Mouse (Mus musculus) embryonic fibroblast, embryonic 13.5 days (primary cell): Measurements from ENCODE around the gene Rad21l.

Experiments used
- CTCF ChIP-seq: IDR thresholded peaks from 2 replicates; pipeline ENCODE4 v1.5.1; 2011; ENCODE audit warnings: mild to moderate bottlenecking, control low read depth, low read length, moderate library complexity, borderline replicate concordance; ENCODE audit not compliant: insufficient read depth
- POLR2A ChIP-seq: IDR thresholded peaks from 2 replicates; pipeline ENCODE4 v1.6.1; 2011; ENCODE audit warnings: low read depth, mild to moderate bottlenecking, control low read depth, low read length, moderate library complexity

- TF ChIP-seq CTCF (no peak), POLR2A (no peak)
Observed at GRCm38 (mm10) chr2:151609974-151610373, 58.4 kb downstream of the Rad21l start.
